Mouse (Mus musculus) bone marrow, adult 2 months (tissue): ENCODE results near the gene Pcare.

Experiments used
- CTCF ChIP-seq: fragments of 200-500 bp; IDR thresholded peaks from 2 replicates; pipeline ENCODE4 v1.5.1; 2011; ENCODE audit warnings: low read length, control low read depth; ENCODE audit not compliant: control insufficient read depth, insufficient read depth
- POLR2A ChIP-seq: fragments of 200-500 bp; IDR thresholded peaks from 2 replicates; pipeline ENCODE4 v1.6.1; 2011; ENCODE audit warnings: low read depth, mild to moderate bottlenecking, control low read depth, low read length, borderline replicate concordance; ENCODE audit not compliant: control insufficient read depth

DNA sequence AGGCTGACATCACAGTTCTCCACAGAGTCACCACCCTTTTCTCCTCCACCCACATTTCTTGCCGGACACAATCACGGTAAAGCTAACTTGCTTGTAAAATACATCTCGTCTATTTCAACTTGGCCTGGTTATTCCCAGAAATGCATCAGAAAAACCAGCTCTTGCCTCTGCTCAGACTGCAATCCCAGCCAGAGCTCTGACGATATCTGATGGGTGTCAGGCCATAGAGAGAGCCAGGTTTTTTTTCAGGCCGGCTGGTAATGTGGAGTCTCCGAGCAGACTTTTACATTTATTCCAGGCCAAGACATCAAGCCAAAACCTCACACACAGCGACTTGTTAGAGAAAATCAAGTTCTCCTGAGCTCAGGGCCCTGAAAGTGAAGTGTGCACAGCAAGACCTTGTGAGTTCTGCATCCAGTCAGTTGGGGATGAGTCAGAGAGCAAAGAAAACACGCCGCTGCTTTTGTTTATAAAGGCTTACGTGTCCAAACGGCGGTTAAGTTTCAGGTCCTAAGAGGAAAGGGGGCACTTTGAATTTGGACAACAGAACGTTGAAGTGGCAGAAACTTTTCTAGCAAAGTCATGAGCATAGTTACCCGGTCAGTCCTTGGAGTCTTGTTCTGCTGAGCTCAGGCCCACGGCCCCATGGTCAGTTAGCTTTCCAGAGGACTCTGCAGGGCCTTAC lies 43.0 kb upstream of the Pcare start:
- TF ChIP-seq CTCF (no peak), POLR2A (no peak)
